Mouse (Mus musculus): ENCODE results near the gene B3gnt8.

DNA sequence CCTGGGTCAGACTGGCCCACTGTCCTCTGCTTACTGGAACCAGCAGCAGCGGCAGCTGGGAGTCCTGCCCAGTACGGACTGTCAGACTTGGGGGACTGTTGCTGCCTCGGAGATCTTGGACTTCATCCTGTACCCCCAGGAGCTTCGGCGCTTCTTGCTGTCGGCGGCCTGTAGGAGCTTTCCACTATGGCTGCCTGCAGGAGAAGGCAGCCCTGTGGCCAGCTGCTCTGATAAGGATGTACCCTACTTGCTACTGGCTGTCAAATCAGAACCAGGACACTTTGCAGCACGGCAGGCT lies 1.8 kb downstream of the B3gnt8 start:
- TF ChIP-seq CTCF (IDR thresholded peaks at IDR 0.05; ENCODE audit: control insufficient read depth, insufficient read depth, insufficient read length) (no peak), MYOD1 (IDR thresholded peaks at IDR 0.05; ENCODE audit: control insufficient read depth, insufficient read length, low read depth) (no peak)

Data from C2C12 (cell line).